Mouse (Mus musculus): ENCODE measurements around the gene Kdm3a. TPM values are rescaled to one million over a fixed set of nuclear protein-coding genes. Genes with fewer than 3 reads are reported as not detected.

Gene Kdm3a
- 4.5 and 10.5 TPM in 2 replicates for polyA plus RNA-seq (2012; ENCODE audit: low replicate concordance)

GRCm38 (mm10) chr6:71632829-71633662 lies at the start of gene Kdm3a:
TSS of gene Kdm3a (minus strand) at chr6:71632990.

GRCm38 (mm10) chr6:71543686-71544499 lies 88.9 kb downstream of the Kdm3a start, which contains the start of gene Chmp3:
TSS of gene Chmp3 (plus strand) at chr6:71543797.

Other genes starting within 250 kb of the Kdm3a start
- gene Rmnd5a, start 192.4 kb downstream of the Kdm3a start, polyA plus RNA-seq (2012; ENCODE audit: low replicate concordance): 9.2 and 12.8 TPM in 2 replicates
- gene Rnf103, start 139.1 kb downstream of the Kdm3a start, polyA plus RNA-seq (2012; ENCODE audit: low replicate concordance): 18.8 and 51.1 TPM in 2 replicates
- gene Chmp3, start 89.2 kb downstream of the Kdm3a start, polyA plus RNA-seq (2012; ENCODE audit: low replicate concordance): 13.2 and 32.9 TPM in 2 replicates
- 0.13 and 0.15 TPM in 2 replicates for gene Reep1, start 74.6 kb upstream of the Kdm3a start, polyA plus RNA-seq (2012; ENCODE audit: low replicate concordance)
- 0.35 and 1.2 TPM in 2 replicates for gene Mrpl35, start 194.0 kb upstream of the Kdm3a start, polyA plus RNA-seq (2012; ENCODE audit: low replicate concordance)
- 11.9 and 24.3 TPM in 2 replicates for gene Immt, start 198.3 kb upstream of the Kdm3a start, polyA plus RNA-seq (2012; ENCODE audit: low replicate concordance)

Measured in hematopoietic multipotent progenitor cell, adult 10-12 weeks (in vitro differentiated cells).